Mouse (Mus musculus) megakaryocyte, embryonic 14.5 days (primary cell): ENCODE results near the gene Senp2. TPM values are rescaled to one million over a fixed set of nuclear protein-coding genes. Genes with fewer than 3 reads are reported as not detected.

ENCODE experiments used
- H3K27me3 ChIP-seq: replicated peaks from 2 replicates; pipeline ENCODE3; 2012; ENCODE audit warnings: inconsistent platforms
- H3K36me3 ChIP-seq: replicated peaks from 2 replicates; pipeline ENCODE3; 2012; ENCODE audit warnings: low read length, inconsistent platforms, mixed read lengths
- H3K4me1 ChIP-seq: 2 replicates; pipeline ENCODE4 v1.6.1; 2012; ENCODE audit warnings: inconsistent platforms
- H3K4me3 ChIP-seq: replicated peaks from 2 replicates; pipeline ENCODE3; 2012; ENCODE audit warnings: moderate library complexity, mild to moderate bottlenecking, inconsistent platforms
- H3K9me3 ChIP-seq: 2 replicates; pipeline ENCODE4 v1.6.1; 2012; ENCODE audit warnings: inconsistent platforms
- FLI1 ChIP-seq: IDR thresholded peaks from 2 replicates; pipeline ENCODE4 v1.6.1; 2012; ENCODE audit warnings: low read length, inconsistent platforms, mixed read lengths
- GATA1 ChIP-seq: IDR thresholded peaks from 3 replicates; pipeline ENCODE4 v1.6.1; 2012; ENCODE audit warnings: mixed read lengths, low read length, inconsistent platforms, borderline replicate concordance
- polyA plus RNA-seq: library from polyadenylated mRNA; stranded (reverse); fragments of >175 nt; gene quantifications from 2 replicates; pipeline ENCODE4 v1.2.3, GENCODE M21; 2012; ENCODE audit warnings: low replicate concordance; ENCODE audit not compliant: insufficient read depth

The Senp2 gene
- polyA plus RNA-seq, 1 experiment: 2.7 TPM

- peaks cover 42% of the 10 kb centered on the region for H3K4me1 ChIP-seq
- no peak for TF ChIP-seq FLI1
- peaks cover 4% of the 10 kb centered on the region for H3K27me3 ChIP-seq
- H3K9me3 ChIP-seq: no peaks in the 10 kb centered on the region
- H3K36me3 ChIP-seq: peaks cover 17% of the 10 kb centered on the region
- H3K4me3 ChIP-seq: peak overlapping the region; percentile 98
These were observed 312 bp downstream of the Senp2 start for GRCm38 (mm10) chr16:22009596-22009995.

- Histone ChIP-seq H3K36me3 (peaks cover 71% of the 10 kb centered on the region), H3K27me3 (no peaks in the 10 kb centered on the region), H3K4me3 (no peak overlapping the region), H3K9me3 (no peaks in the 10 kb centered on the region), H3K4me1 (peaks cover 26% of the 10 kb centered on the region)
- TF ChIP-seq GATA1: no peak
- TF ChIP-seq FLI1: no peak
These were observed 6.3 kb downstream of the Senp2 start for GRCm38 (mm10) chr16:22015569-22015968.

GRCm38 (mm10) chr16:22022122-22022521 is 12.8 kb downstream of the Senp2 start:
- Histone ChIP-seq H3K36me3 (peaks cover 91% of the 10 kb centered on the region), H3K4me3 (no peak overlapping the region), H3K4me1 (no peaks in the 10 kb centered on the region), H3K27me3 (no peaks in the 10 kb centered on the region), H3K9me3 (peaks cover 5% of the 10 kb centered on the region)
- TF ChIP-seq FLI1 (no peak), GATA1 (no peak)

- H3K4me1 ChIP-seq: no peaks in the 10 kb centered on the region; the same call in 1 of the 2 replicates
- no peak for TF ChIP-seq FLI1
- no peak for TF ChIP-seq GATA1
- H3K27me3 ChIP-seq: no peaks in the 10 kb centered on the region
- peaks cover 95% of the 10 kb centered on the region for H3K36me3 ChIP-seq
- no peak overlapping the region for H3K4me3 ChIP-seq
- no peaks in the 10 kb centered on the region for H3K9me3 ChIP-seq
These were observed 18.2 kb downstream of the Senp2 start for GRCm38 (mm10) chr16:22027474-22027873.

GRCm38 (mm10) chr16:22038554-22038953 is 29.3 kb downstream of the Senp2 start:
- Histone ChIP-seq H3K27me3 (no peaks in the 10 kb centered on the region), H3K4me3 (no peak overlapping the region), H3K4me1 (peaks cover 3% of the 10 kb centered on the region; the same call in 1 of the 2 replicates), H3K9me3 (no peaks in the 10 kb centered on the region), H3K36me3 (peaks cover 70% of the 10 kb centered on the region)
- TF ChIP-seq FLI1 (no peak), GATA1 (no peak)

- TF ChIP-seq FLI1: no peak
- no peak for TF ChIP-seq GATA1
- no peaks in the 10 kb centered on the region for H3K27me3 ChIP-seq
- no peaks in the 10 kb centered on the region for H3K9me3 ChIP-seq
- peaks cover 84% of the 10 kb centered on the region for H3K36me3 ChIP-seq
- peaks cover 3% of the 10 kb centered on the region; the same call in 1 of the 2 replicates for H3K4me1 ChIP-seq
- H3K4me3 ChIP-seq: no peak overlapping the region
These were observed 30.7 kb downstream of the Senp2 start for GRCm38 (mm10) chr16:22039978-22040377.

- no peak for TF ChIP-seq FLI1
- no peak for TF ChIP-seq GATA1
- peaks cover 92% of the 10 kb centered on the region for H3K36me3 ChIP-seq
- H3K4me1 ChIP-seq: peaks cover 12% of the 10 kb centered on the region
- H3K27me3 ChIP-seq: no peaks in the 10 kb centered on the region
- no peaks in the 10 kb centered on the region for H3K9me3 ChIP-seq
- H3K4me3 ChIP-seq: no peak overlapping the region
These were observed 34.5 kb downstream of the Senp2 start for GRCm38 (mm10) chr16:22043830-22044229.

- Histone ChIP-seq H3K4me3 (no peak overlapping the region), H3K27me3 (no peaks in the 10 kb centered on the region), H3K4me1 (peaks cover 9% of the 10 kb centered on the region), H3K36me3 (peaks cover 79% of the 10 kb centered on the region), H3K9me3 (no peaks in the 10 kb centered on the region)
- no peak for TF ChIP-seq GATA1
- TF ChIP-seq FLI1: no peak
These were observed 36.6 kb downstream of the Senp2 start for GRCm38 (mm10) chr16:22045930-22046329.

GRCm38 (mm10) chr16:22046739-22047366 is 37.6 kb downstream of the Senp2 start:
- Histone ChIP-seq H3K36me3 (peaks cover 70% of the 10 kb centered on the region), H3K27me3 (no peaks in the 10 kb centered on the region), H3K4me1 (peaks cover 9% of the 10 kb centered on the region), H3K9me3 (no peaks in the 10 kb centered on the region), H3K4me3 (no peak overlapping the region)
- TF ChIP-seq GATA1 (no peak), FLI1 (no peak)

- Histone ChIP-seq H3K4me1 (peaks cover 10% of the 10 kb centered on the region), H3K9me3 (peaks cover 15% of the 10 kb centered on the region), H3K27me3 (no peaks in the 10 kb centered on the region), H3K4me3 (no peak overlapping the region), H3K36me3 (peaks cover 13% of the 10 kb centered on the region)
- TF ChIP-seq GATA1: no peak
- no peak for TF ChIP-seq FLI1
These were observed 44.1 kb downstream of the Senp2 start for GRCm38 (mm10) chr16:22053411-22053810.
